Mouse (Mus musculus) heart, embryonic 11.5 days (tissue): ENCODE results near the gene Cdc20b. TPM values are rescaled to one million over a fixed set of nuclear protein-coding genes. Genes with fewer than 3 reads are reported as not detected.

ENCODE experiments used
- ATAC-seq: fragments of 200-750 bp; cut with Nextera tagmentation; replicated peaks from 2 replicates; pipeline ENCODE4 v1.8.0; 2017; ENCODE audit warnings: moderate library complexity; ENCODE audit not compliant: insufficient number of reproducible peaks, low FRiP score, low TSS enrichment
- H3K27ac ChIP-seq: fragments of 300-500 bp; sonication (generic); 2 replicates; pipeline ENCODE4 v1.5.1; 2014; ENCODE audit warnings: mild to moderate bottlenecking, low read depth, low read length
- H3K27me3 ChIP-seq: fragments of 300-500 bp; sonication (generic); 2 replicates; pipeline ENCODE4 v1.6.1; 2014; ENCODE audit warnings: mild to moderate bottlenecking, low read length, mixed read lengths; ENCODE audit not compliant: control insufficient read depth, insufficient read depth
- H3K36me3 ChIP-seq: fragments of 300-500 bp; sonication (generic); 2 replicates; pipeline ENCODE4 v1.6.1; 2014; ENCODE audit warnings: mild to moderate bottlenecking, low read length, moderate library complexity, mixed read lengths; ENCODE audit not compliant: control insufficient read depth, insufficient read depth
- H3K4me1 ChIP-seq: fragments of 300-500 bp; sonication (generic); 2 replicates; pipeline ENCODE4 v1.6.1; 2014; ENCODE audit warnings: low read length; ENCODE audit not compliant: control insufficient read depth, insufficient read depth
- H3K4me2 ChIP-seq: fragments of 300-500 bp; sonication (generic); 2 replicates; pipeline ENCODE4 v1.6.1; 2014; ENCODE audit warnings: mild to moderate bottlenecking, moderate library complexity
- H3K4me3 ChIP-seq: fragments of 300-500 bp; sonication (generic); 2 replicates; pipeline ENCODE4 v1.5.1; 2014; ENCODE audit warnings: low read depth, low read length
- H3K9ac ChIP-seq: fragments of 300-500 bp; sonication (generic); 2 replicates; pipeline ENCODE4 v1.6.1; 2014; ENCODE audit warnings: mild to moderate bottlenecking, low read depth, low read length, moderate library complexity
- H3K9me3 ChIP-seq: fragments of 300-500 bp; sonication (generic); replicated peaks from 2 replicates; pipeline ENCODE4 v1.6.1; 2016; ENCODE audit warnings: low read length; ENCODE audit not compliant: control insufficient read depth
- WGBS: fragments of 180-500 bp; shearing (Covaris S2); extraction: QIAGEN DNeasy Blood & Tissue Kit; methylation state at CpG from one replicate; pipeline ENCODE4 v1.1.7; 2014; ENCODE audit not compliant: insufficient replicate concordance; 5-methylcytosine and 5-hydroxymethylcytosine counted together
- polyA plus RNA-seq: library from polyadenylated mRNA; unstranded; fragments of >200 nt; fragmentation: Nextera tagmentation; extraction: Ambion mirVana; gene quantifications from 2 replicates; pipeline ENCODE4 v1.2.1, GENCODE M21; 2014

Gene Cdc20b
- polyA plus RNA-seq, 1 experiment from 2014 or later: 0.14 TPM

DNA sequence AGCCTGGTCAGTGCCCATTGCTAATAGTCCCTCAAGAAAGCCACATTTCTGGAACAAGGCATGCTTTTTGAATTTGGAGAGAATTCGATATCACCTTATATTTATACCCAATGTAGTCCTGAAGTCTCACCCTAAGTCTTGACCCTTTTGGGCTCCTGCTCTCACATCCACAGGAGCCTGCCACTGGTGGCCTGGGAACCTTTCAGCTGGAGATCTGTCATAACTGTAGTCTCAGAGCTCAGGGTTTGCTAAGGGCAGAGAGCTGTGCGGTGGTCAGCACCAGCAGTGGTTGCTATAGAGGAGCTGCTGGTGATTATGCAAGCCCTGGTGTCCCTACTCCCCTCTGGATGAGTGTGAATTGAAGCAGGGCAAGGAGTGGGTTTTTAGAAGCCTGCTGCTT lies 63.5 kb downstream of the Cdc20b start:
- 80% methylated on average over 2 of the region's 2 CpGs for WGBS
- no peaks in the 10 kb centered on the region for H3K9me3 ChIP-seq
- H3K9ac ChIP-seq: no peak overlapping the region
- no peaks in the 10 kb centered on the region for H3K27me3 ChIP-seq
- H3K4me3 ChIP-seq: no peak overlapping the region
- ATAC-seq: no peak
- no peak overlapping the region for H3K27ac ChIP-seq
- no peaks in the 10 kb centered on the region for H3K36me3 ChIP-seq
- no peaks in the 10 kb centered on the region for H3K4me1 ChIP-seq
- no peak overlapping the region for H3K4me2 ChIP-seq

DNA sequence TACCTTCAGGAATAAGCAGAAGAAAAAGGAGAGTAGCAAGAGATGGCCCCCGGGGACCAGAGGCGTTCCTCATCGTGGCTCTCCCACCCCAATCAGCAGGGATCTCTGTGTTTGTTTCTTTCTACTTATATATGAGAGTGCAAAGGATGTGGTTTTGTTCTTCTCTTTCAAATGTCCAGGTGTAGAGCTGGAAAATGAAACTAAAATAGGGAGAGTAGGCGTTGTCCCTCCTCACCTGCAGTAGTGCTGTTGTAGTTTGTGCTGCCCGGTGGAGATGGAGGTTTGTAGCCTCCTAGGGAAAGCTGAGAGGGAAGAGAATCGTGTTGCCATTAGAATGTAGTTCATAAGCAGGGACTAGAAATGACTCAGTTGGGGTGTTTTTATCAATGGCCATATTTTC lies 66.0 kb downstream of the Cdc20b start, which contains the start of gene Gzma:
TSS of gene Gzma (minus strand) at position 103 of the 400 bp plus-strand sequence.
- no peaks in the 10 kb centered on the region for H3K36me3 ChIP-seq
- WGBS: 83% methylated on average over 6 of the region's 6 CpGs

DNA sequence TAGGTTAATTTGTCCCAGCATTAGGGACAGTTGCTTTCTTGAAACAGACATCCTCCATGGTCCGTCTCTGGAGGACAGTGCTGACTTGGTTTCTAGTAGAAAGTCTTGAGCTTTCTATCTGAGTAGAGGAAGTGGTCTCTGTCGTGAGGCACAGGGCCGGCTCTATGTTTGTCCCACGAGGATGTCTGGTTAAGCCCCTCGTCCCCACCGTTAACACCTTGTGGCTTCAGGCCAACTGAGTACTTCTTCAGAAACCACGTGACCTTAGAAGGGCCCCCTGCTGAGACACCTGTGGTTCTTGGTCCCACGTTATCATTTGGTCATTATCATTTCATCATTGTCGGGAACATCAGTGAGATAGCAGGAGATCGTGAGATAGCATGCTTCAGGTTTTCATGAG lies 66.9 kb downstream of the Cdc20b start:
- WGBS: 66% methylated on average over 10 of the region's 10 CpGs
- Histone ChIP-seq H3K4me3 (no peak overlapping the region), H3K9me3 (no peaks in the 10 kb centered on the region), H3K4me2 (no peak overlapping the region), H3K9ac (no peak overlapping the region), H3K27ac (no peak overlapping the region), H3K36me3 (no peaks in the 10 kb centered on the region), H3K27me3 (no peaks in the 10 kb centered on the region), H3K4me1 (no peaks in the 10 kb centered on the region)
- no peak for ATAC-seq

More for the DNA sequence above, 66.0 kb downstream of the Cdc20b start, which contains the start of gene Gzma:
- H3K9ac ChIP-seq: no peak within 1 kb of the TSS
- no peak within 1 kb of the TSS for H3K27ac ChIP-seq
- no peak within 1 kb of the TSS for H3K4me2 ChIP-seq
- H3K27me3 ChIP-seq: no peaks in the 10 kb centered on the region
- no peak for ATAC-seq
- no peak within 1 kb of the TSS for H3K4me3 ChIP-seq
- no peaks in the 10 kb centered on the region for H3K4me1 ChIP-seq
- H3K9me3 ChIP-seq: no peaks in the 10 kb centered on the region

DNA sequence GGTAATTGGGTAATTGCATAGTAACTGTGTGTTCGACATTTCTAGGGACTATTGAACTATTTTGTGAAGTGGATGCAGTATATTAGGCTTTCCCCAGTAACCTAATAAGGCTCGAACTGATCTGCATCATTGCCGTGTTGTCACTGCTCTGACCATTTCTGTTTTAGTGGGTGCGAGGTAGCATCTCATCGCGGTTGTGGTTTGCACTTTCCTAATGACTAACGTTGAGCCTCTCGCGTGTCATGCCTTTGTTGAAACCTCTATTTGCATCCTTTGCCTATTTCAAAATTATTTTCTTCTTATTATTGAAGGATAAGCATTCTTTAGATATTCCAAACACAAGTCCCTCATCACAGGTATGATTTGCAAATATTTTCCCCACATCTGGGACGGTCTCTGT lies 69.8 kb downstream of the Cdc20b start:
- Histone ChIP-seq H3K9ac (no peak overlapping the region), H3K4me1 (no peaks in the 10 kb centered on the region), H3K27me3 (no peaks in the 10 kb centered on the region), H3K9me3 (no peaks in the 10 kb centered on the region), H3K4me3 (no peak overlapping the region), H3K36me3 (no peaks in the 10 kb centered on the region), H3K4me2 (no peak overlapping the region), H3K27ac (no peak overlapping the region)
- no peak for ATAC-seq
- WGBS: 86% methylated on average over 10 of the region's 10 CpGs

DNA sequence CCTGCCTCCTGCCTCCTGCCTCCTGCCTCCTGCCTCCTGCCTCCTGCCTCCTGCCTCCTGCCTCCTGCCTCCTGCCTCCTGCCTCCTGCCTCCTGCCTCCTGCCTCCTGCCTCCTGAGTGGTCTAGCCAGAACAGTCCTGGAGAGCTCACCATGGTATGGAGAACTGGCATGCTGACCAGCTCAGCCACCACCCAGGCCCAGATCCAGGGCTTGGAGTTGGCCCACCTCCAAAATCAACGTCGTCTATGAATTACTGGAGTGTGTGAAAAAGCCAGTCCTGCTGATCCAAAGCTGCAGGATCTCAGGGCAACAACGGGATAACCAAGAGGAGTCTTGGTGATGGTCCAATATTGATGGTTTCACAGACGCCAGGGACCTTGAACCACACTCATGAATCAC lies 84.1 kb downstream of the Cdc20b start:
- no peak overlapping the region for H3K27ac ChIP-seq
- no peaks in the 10 kb centered on the region for H3K27me3 ChIP-seq
- no peak overlapping the region for H3K9ac ChIP-seq
- H3K4me3 ChIP-seq: no peak overlapping the region
- no peak overlapping the region for H3K4me2 ChIP-seq
- no peaks in the 10 kb centered on the region for H3K36me3 ChIP-seq
- WGBS: 62% methylated on average over 4 of the region's 4 CpGs
- ATAC-seq: no peak
- no peaks in the 10 kb centered on the region for H3K9me3 ChIP-seq
- no peaks in the 10 kb centered on the region for H3K4me1 ChIP-seq

DNA sequence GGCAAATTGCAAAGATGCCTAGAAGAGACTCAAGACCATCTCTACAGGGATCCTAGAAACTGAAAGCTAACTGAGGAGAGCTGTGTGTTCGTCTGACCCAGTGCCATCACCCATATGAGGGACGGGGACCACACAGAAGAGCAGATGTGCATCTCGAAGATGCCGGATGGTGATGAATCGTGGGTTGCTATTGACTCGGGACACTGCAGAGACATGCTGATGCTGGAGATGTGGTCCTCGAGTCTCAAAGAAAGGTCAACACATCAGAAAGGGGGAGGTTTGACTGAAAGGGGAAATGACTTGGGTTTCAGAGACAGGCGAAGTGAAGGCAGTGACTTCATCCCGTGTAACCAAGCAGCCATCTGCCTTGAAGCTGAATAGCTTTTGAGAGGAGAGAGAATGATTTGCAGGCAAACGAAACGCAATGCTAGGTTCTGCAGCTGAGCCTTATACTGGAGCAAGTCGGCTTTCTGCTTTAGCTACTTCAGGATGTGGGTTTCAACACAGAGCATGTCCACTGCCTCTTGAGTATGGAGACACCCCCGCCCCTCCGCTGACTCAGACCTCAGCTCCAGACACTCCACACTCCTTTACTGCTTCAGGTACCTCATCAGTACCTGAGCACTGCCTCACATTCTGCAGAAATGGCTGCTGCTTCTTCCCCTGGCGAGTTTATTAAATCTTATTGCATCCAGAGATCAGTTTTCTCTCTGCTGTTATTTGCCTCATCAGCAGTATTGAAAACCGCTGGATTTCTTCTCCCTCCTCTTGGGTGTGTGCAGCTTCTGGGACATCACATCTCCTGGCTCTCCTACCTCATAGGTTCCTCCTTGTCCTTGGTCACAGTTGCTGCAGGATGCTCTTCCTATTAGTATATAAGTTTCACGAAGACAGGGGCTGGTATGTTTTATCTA lies 85.7 kb downstream of the Cdc20b start:
- no peaks in the 10 kb centered on the region for H3K9me3 ChIP-seq
- H3K36me3 ChIP-seq: no peaks in the 10 kb centered on the region
- no peaks in the 10 kb centered on the region for H3K27me3 ChIP-seq
- no peak for ATAC-seq
- no peaks in the 10 kb centered on the region for H3K4me1 ChIP-seq
- no peak overlapping the region for H3K9ac ChIP-seq
- WGBS: 82% methylated on average over 17 of the region's 17 CpGs
- no peak overlapping the region for H3K4me2 ChIP-seq
- no peak overlapping the region for H3K27ac ChIP-seq
- no peak overlapping the region for H3K4me3 ChIP-seq

DNA sequence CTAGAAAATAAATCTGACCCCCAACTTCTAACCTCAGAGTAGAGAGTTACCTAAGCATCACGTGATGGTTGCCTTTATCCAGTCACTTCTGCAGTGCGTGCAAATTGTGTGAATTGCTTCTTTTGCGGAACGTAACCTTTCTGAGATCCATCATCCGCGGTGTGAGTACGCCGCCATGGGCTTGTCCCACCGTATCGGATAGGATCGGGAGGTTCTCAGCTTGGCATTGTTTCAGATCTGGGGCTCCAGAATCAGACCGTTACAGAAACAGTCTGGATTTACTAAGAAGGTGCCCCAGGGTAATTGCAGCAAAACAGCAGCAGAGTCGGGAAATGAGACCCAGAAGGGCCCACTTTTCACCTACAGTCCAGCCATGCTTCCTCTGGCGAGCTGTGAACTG lies 86.4 kb downstream of the Cdc20b start:
- H3K27me3 ChIP-seq: no peaks in the 10 kb centered on the region
- H3K9me3 ChIP-seq: no peaks in the 10 kb centered on the region
- H3K4me2 ChIP-seq: no peak overlapping the region
- no peak overlapping the region for H3K9ac ChIP-seq
- ATAC-seq: no peak
- 89% methylated on average over 14 of the region's 14 CpGs for WGBS
- no peaks in the 10 kb centered on the region for H3K36me3 ChIP-seq
- H3K4me3 ChIP-seq: no peak overlapping the region
- H3K4me1 ChIP-seq: no peaks in the 10 kb centered on the region
- H3K27ac ChIP-seq: no peak overlapping the region

DNA sequence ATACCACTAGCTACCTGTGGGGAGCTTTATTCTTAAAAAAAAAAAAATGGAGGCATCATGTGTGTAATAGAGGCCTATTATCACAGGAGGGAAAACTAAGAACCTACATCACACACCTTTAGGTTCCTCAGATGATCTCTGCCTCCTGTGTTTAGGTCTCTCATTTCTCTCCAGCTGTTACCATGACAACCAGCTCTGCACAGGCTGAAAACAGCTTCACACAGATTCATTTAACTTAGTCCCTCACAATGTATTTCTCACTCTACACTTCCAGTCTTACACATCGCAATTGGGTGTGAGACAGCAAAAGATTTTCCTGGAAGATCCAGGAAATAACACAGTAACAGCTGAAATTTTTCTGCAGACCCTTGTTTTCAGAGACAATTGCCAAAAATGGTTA lies 95.1 kb downstream of the Cdc20b start:
- H3K27me3 ChIP-seq: no peaks in the 10 kb centered on the region
- H3K9ac ChIP-seq: no peak overlapping the region
- H3K27ac ChIP-seq: no peak overlapping the region
- no peaks in the 10 kb centered on the region for H3K4me1 ChIP-seq
- H3K9me3 ChIP-seq: no peaks in the 10 kb centered on the region
- no peaks in the 10 kb centered on the region for H3K36me3 ChIP-seq
- H3K4me3 ChIP-seq: no peak overlapping the region
- WGBS: 83% methylated on average over 1 of the region's 1 CpGs
- no peak overlapping the region for H3K4me2 ChIP-seq
- ATAC-seq: no peak

DNA sequence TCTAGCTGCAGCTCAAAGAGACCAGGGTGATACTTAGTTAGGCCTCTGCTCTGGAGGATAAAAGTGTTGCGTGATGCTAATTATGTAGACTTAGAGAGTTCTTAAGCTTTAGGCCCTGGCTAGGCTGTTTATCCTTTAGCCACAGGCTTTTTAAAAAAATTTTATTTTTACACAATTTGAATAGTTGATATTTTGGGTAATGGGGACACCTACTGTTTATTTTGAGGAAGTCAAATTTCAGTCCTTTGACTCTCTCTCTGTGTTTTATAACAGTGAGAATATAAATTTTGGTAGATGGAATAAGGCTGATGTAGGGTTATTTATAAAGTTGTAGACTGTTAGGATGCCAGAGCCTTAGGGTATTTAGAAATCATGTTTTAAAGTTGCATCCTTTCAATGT lies 104.7 kb downstream of the Cdc20b start:
- Histone ChIP-seq H3K4me1 (no peaks in the 10 kb centered on the region), H3K27ac (no peak overlapping the region), H3K9ac (no peak overlapping the region), H3K4me2 (no peak overlapping the region), H3K4me3 (no peak overlapping the region), H3K27me3 (no peaks in the 10 kb centered on the region), H3K9me3 (no peaks in the 10 kb centered on the region), H3K36me3 (no peaks in the 10 kb centered on the region)
- no peak for ATAC-seq
- WGBS: 80% methylated on average over 1 of the region's 1 CpGs
